In genomic region chr19:53780752-53781602, GRCm38 (mm10) we compare ENCODE assay signal across 15 mouse cellular contexts.
DNase-seq lines count a peak whose midpoint lies in the region; ATAC-seq and TF ChIP-seq lines count a peak whose summit lies in the region.
"Had no signal": no experiment of that assay in that cellular context is flagged by ENCODE, and none has a peak within 500 bp of the region (broad histone marks: within the 10 kb centered on the region; RNA-seq: fewer than 3 reads in every experiment).

No protein-coding gene starts in this region.

- intact Hi-C loops in heart, postnatal 10 days (cut with DNase I): no loop called here

- H3K9me3 ChIP-seq in heart, postnatal 0 days (replicated peaks; ENCODE audit: control insufficient read depth, low read length): no peaks in the 10 kb centered on the region
- H3K9me3 ChIP-seq: hindbrain, embryonic 13.5 days had no signal

- no peak overlapping the region for H3K4me2 ChIP-seq in heart, postnatal 0 days (ENCODE audit: low read depth, low read length)
- H3K4me2 ChIP-seq: heart, embryonic 11.5 days; hindbrain, embryonic 13.5 days had no signal

- 0 out of 2 replicates have a peak overlapping the region, but pooled peaks have one; percentile 23 for H3K27ac ChIP-seq in heart, postnatal 0 days (ENCODE audit: low read depth)
- H3K27ac ChIP-seq: hindbrain, embryonic 13.5 days had no signal

- no peak for TF ChIP-seq CTCF in heart, postnatal 0 days (IDR thresholded peaks at IDR 0.05; ENCODE audit: low read depth)

- H3K27me3 ChIP-seq in heart, postnatal 0 days (ENCODE audit: control insufficient read depth, insufficient read depth, low read length): no peaks in the 10 kb centered on the region

- H3K9ac ChIP-seq in heart, postnatal 0 days (replicated peaks; ENCODE audit: low read depth, low read length): no peak overlapping the region
- H3K9ac ChIP-seq: hindbrain, embryonic 13.5 days had no signal

- H3K36me3 ChIP-seq in heart, postnatal 0 days (replicated peaks; ENCODE audit: control insufficient read depth, insufficient read depth, low read length): no peaks in the 10 kb centered on the region
- H3K36me3 ChIP-seq: hindbrain, embryonic 13.5 days had no signal

- no peak overlapping the region for H3K4me3 ChIP-seq in heart, postnatal 0 days (ENCODE audit: low read depth, low read length)
- H3K4me3 ChIP-seq: hindbrain, embryonic 13.5 days; myocyte had no signal

- WGBS in heart, postnatal 0 days: 69% methylated on average over 9 of the region's 9 CpGs

- TF ChIP-seq EP300 in heart, postnatal 0 days (IDR thresholded peaks at IDR 0.05; ENCODE audit: low read depth): no peak

- H3K4me1 ChIP-seq in heart, postnatal 0 days (ENCODE audit: control insufficient read depth, insufficient read depth): peaks cover 28% of the 10 kb centered on the region
- H3K4me1 ChIP-seq: hindbrain, embryonic 13.5 days had no signal

- no peak for DNase-seq in heart, postnatal 0 days (ENCODE audit: low spot score)
- DNase-seq in heart, postnatal 10 days: no peak
- DNase-seq in adrenal gland, postnatal 10 days: peak; percentile 45
- DNase-seq in fat pad, adult 2 months (ENCODE audit: extremely low read depth, low read depth, low spot score): peak; percentile 93
- DNase-seq in lung, postnatal 10 days: peak; percentile 26
- DNase-seq in cerebellum, adult 18-20 months: no peak
- DNase-seq in retina, embryonic 14.5 days (ENCODE audit: low spot score): no peak
- DNase-seq: embryo, embryonic 11 days; kidney, postnatal 4 days; thymus, postnatal 4 days had no signal

- ATAC-seq in heart, postnatal 0 days (ENCODE audit: insufficient read depth, low read depth): no peak
- ATAC-seq in megakaryocyte-erythroid progenitor cell, adult 5-6 weeks (replicated peaks; ENCODE audit: low FRiP score, low TSS enrichment, poor library complexity, severe bottlenecking): no peak
- ATAC-seq: activated CD4-positive, CD25-positive, alpha-beta regulatory T cell, adult 4 months had no signal

Comparison
In these comparisons a context has a peak if more than half of its experiments do, and no peak if none do; other contexts are left out.
1. DNase-seq: peak in adrenal gland, postnatal 10 days (single experiment), fat pad, adult 2 months (single experiment) and lung, postnatal 10 days (single experiment); none in heart, postnatal 0 days (single experiment), heart, postnatal 10 days (0 of 2), cerebellum, adult 18-20 months (0 of 2) and retina, embryonic 14.5 days (single experiment).